Mouse (Mus musculus) adrenal gland, postnatal 4 days (tissue): Measurements from ENCODE around the gene Zfp868. TPM values are rescaled to one million over a fixed set of nuclear protein-coding genes. Genes with fewer than 3 reads are reported as not detected.
"Not testable (repeated sequence)": the region's sequence is repeated elsewhere in the genome, so short reads cannot be mapped to it uniquely, and the experiment has no call there.

Experiments
- DNase-seq, 2 experiments: peaks; one replicate each; pipeline ENCODE4 v3.0.0; 2021 to 2022; ENCODE audit warnings: low spot score in 2 of 2, mixed read lengths in 2 of 2
- long read RNA-seq, 2 experiments: library from polyadenylated mRNA; stranded (forward); transcript quantifications; one replicate each; pipeline ENCODE4 v2.0.0; 2021
- total RNA-seq, 2 experiments: library from RNA; stranded (reverse); gene quantifications; 2 replicates each; pipeline ENCODE4 v1.2.3; 2021

The Zfp868 gene
- total RNA-seq = 10 to 100 TPM; 21.0 to 21.3 TPM
- long read RNA-seq, experiment 1, partial matches to known transcripts = 0 of 8 reads
- long read RNA-seq, experiment 1, other reads (novel, unspliced or antisense) = 4 of 8 reads
- long read RNA-seq, experiment 2, transcript Zfp868-202 (5 exons, 2,259 nt) = major isoform, 6 of 17 reads
- long read RNA-seq, experiment 2, partial matches to known transcripts = 0 of 17 reads
- long read RNA-seq, experiment 2, other reads (novel, unspliced or antisense) = 11 of 17 reads

- DNase-seq = peak; percentile 95
Observed at GRCm38 (mm10) chr8:69625095-69625789, at the start of gene Zfp868. Gene Zfp868, minus strand, starts transcription at chr8:69625548.

DNA sequence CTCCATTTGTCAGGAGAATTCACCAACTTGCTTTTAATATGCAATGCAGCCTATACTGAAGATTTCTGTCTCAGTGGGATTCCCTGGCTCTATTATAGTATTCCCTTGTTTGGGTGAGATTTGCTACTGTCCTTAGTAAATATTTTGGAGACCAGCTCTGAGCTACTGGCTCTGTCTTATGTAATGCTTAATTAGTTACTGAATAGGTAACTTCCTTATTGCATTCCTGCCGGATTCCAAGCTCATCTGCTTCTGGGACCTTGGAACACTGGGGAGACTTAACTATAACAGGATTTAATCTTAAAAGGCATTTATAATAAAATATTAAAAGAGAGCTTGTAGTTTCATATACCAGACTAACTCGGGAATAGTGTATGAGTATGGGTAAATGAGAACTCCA is 39.7 kb upstream of the Zfp868 start:
- not testable (repeated sequence) for DNase-seq

DNA sequence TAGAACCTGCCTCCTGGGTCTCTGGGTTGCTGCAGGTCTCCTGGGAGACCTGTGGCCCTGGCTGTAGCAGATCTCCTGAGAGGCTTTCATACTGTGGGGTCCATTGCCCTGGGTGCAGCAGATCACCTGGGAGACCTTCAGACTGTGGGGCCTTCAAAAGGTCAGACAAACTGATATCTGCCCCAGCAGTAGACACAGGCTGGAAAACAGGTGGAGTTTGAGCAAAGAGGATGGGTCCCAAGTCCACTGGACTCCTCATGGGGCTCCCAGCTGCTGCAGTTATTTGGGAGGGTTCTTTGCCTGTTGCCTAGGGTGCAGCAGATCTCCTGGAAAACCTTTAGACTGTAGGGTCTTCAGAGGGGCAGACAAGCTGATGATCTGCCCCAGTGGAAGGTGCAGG is 35.9 kb upstream of the Zfp868 start:
- DNase-seq = no peak

- DNase-seq = peak; percentile 62 to 78
Observed at GRCm38 (mm10) chr8:69654358-69654981, 29.1 kb upstream of the Zfp868 start, which contains the start of gene Zfp964. Gene Zfp964, plus strand, starts transcription at chr8:69654479.

GRCm38 (mm10) chr8:69653808-69654357 is 28.5 kb upstream of the Zfp868 start:
- DNase-seq = no peak

GRCm38 (mm10) chr8:69618078-69618477 is 7.3 kb downstream of the Zfp868 start:
- no peak for DNase-seq

DNA sequence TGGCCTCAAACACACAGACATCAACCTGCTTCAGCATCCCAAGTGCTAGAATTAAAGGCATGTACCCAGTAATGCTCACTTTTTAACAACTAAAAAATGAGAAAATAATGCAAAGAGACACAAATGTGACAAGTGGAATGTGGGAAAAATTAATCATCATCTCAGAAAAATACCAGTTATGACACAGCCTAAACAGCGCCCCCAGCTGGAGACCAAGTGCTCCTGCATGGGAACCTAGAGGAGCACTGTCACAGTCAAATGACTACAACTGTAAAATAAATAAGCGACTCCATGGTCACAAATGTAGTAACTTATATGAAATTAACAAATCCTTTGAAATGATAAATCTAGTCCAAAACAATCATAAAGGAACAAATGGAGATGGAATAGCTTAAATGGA is 10.7 kb downstream of the Zfp868 start:
- DNase-seq = no peak

- DNase-seq = not testable (repeated sequence)
Observed at GRCm38 (mm10) chr8:69597598-69597997, 27.8 kb downstream of the Zfp868 start.

DNA sequence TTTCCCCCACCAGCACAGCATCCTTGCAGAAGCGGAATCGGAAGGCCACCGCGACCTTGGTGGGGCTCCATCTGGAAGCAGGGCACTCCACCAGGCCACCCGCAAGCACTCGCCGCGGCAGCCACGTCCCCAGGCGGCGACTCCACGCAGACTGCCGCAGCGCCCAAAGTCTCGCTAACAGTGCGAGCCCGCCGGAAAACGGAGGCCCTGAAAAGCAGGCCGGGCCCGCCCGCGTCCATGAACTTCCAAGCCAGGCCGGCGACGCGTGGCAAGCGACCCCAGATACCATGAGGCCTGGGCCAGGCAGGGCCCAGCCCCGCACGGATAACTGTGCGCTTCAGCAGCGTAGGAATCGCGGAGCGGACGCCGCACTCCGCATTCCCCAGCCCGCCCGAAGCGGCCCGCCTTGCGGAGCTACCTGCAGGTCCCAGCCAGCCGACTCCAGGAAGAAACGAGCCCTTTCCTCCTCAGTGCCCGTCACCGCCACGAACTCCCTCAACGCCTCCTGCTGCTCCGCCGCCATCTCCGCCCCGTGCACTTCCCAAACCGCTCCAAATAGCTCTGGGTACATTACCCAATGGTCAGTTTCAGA is 40.6 kb downstream of the Zfp868 start:
- DNase-seq = peak; percentile 6 to 9

- not testable (repeated sequence) for DNase-seq
Observed at GRCm38 (mm10) chr8:69584201-69584600, 41.1 kb downstream of the Zfp868 start.

Other genes with a start within 250 kb of the Zfp868 start
- under 1 TPM in 1 of 2 experiments, not detected in 1; 0.11 TPM for gene Gm9495, start 172.0 kb downstream of the Zfp868 start, total RNA-seq
- not detected for gene Gm7697, start 102.6 kb downstream of the Zfp868 start, total RNA-seq
- 1 to 10 TPM; 4.5 to 4.9 TPM for gene Zfp964, start 28.9 kb upstream of the Zfp868 start, total RNA-seq
- 10 to 100 TPM; 26.8 to 28.3 TPM for gene Zfp869, start 85.2 kb upstream of the Zfp868 start, total RNA-seq
- gene Zfp963, start 124.4 kb upstream of the Zfp868 start, total RNA-seq = 1 to 10 TPM; 5.0 to 6.4 TPM
- 1 to 10 TPM in 1 of 2 experiments, under 1 TPM in 1; 0.70 to 4.9 TPM for gene Gm20422, start 149.3 kb upstream of the Zfp868 start, total RNA-seq
- gene Atp13a1, start 165.6 kb upstream of the Zfp868 start, total RNA-seq = 10 to 100 TPM; 41.0 to 44.7 TPM
- gene Zfp866, start 165.6 kb upstream of the Zfp868 start, total RNA-seq = 10 to 100 TPM; 31.4 to 34.4 TPM
- 10 to 100 TPM; 21.1 to 24.6 TPM for gene Gmip, start 183.1 kb upstream of the Zfp868 start, total RNA-seq
- gene Lpar2, start 196.9 kb upstream of the Zfp868 start, total RNA-seq = 1 to 10 TPM; 2.8 to 3.8 TPM
- gene Pbx4, start 206.9 kb upstream of the Zfp868 start, total RNA-seq = 1 to 10 TPM; 3.6 to 4.8 TPM